Mouse (Mus musculus) liver, embryonic 14.5 days (tissue): ENCODE results near the gene Adamts9.

ENCODE experiments used
- CTCF ChIP-seq: IDR thresholded peaks from 2 replicates; pipeline ENCODE4 v1.5.1; 2016; ENCODE audit warnings: antibody characterized with exemption, low read depth, control low read depth
- EP300 ChIP-seq: IDR thresholded peaks from 2 replicates; pipeline ENCODE4 v1.6.1; 2016; ENCODE audit warnings: antibody characterized with exemption, low read depth

DNA sequence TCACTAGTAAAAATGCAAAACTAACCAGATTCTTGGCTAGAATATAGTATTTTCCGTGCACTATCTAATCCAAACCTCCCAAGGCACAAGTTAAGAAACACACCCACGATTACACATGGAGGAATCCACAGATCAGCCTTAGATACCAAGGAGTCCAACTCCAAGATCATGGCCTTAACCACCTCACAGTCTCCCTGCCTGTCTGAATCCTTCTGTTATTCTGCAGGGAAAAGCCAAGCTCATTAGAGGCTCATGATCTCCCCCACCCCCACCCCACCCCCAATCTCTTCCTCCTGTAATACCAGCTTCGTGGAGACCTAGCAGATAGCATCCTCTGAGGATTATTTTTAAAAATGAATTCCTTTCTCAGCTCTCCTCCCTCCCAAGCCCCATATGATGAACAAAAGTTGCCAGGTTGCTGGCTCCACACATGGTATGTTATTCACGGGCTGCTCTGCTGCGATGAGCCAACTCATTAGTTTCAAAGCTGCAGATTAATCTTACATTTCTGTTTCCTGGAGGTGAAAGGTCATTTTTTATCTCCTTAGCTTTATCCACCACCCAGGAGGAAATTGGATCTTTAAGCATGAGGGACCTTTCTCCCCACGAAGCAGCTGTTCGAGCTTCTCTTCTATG lies 215.8 kb downstream of the Adamts9 start:
- TF ChIP-seq EP300 (no peak), CTCF (no peak)
